Mouse (Mus musculus): Measurements from ENCODE around the gene Tex50. TPM values are rescaled to one million over a fixed set of nuclear protein-coding genes. Genes with fewer than 3 reads are reported as not detected.

Gene Tex50
- total RNA-seq, 2 experiments from 2014 or later = not detected

- DNase-seq (ENCODE audit: low spot score in 2 of 2) = no peak
Observed at GRCm38 (mm10) chr1:161126461-161126860, 32.7 kb downstream of the Tex50 start.

DNA sequence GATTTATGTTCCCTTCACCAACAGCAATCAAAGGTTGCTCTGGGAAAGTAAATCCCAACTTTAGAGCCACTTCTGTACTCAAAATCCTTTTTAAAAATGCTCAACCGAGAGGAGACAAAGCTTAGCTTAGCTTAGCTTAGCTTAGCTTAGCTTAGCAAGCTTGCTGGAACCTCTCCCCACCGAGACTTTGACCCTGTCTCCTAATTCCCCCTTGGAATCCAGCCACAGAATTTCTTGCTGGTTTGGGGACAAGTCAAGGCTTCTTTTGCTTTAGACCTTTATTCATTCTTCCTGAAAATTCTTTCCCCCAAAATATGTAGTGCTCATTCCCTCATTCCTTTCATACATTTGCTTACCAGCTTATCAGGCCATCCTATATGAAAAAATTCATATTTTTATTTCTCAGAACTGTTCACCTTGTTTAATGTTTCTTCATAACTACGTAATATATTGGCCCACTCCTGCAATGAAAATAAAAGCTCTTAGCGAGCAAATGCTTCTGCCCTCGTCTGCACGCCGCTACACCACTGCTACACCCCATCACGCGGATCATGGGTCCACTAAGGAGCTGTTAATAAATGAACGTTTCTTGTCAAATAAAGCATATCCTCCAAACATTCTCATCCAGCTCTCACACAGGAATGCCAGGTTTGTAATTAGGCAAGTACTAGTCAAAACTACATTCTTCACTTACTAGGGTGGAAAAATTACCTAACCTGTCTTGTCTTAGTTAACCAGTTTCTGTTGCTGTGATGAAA lies 36.3 kb downstream of the Tex50 start:
- no peak for DNase-seq (ENCODE audit: low spot score in 2 of 2)

- no peak for DNase-seq (ENCODE audit: low spot score in 2 of 2)
Observed at GRCm38 (mm10) chr1:161114591-161114990, 44.5 kb downstream of the Tex50 start.

DNA sequence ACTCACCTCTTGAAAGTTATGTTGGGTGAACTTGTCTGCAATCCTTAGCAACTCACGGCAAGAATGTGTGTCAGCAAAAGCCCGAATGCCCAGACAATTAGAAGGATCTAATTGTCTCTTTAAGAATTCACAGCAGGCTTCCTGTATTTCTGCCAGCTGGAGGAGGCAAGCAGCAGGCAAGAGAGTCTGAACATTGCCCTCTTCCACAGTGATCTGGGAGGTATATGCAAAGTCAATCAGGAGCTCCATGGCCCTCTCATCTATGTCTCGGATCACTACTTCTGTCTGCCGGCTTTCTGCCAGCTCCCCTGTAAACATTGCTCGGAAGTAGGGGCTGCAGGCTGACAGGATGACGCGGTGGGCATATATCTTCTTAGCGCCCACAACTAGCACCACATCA lies 49.9 kb downstream of the Tex50 start:
- no peak for DNase-seq (ENCODE audit: low spot score in 2 of 2)

Other genes starting within 250 kb of the Tex50 start
- gene Serpinc1, start 180.7 kb downstream of the Tex50 start, total RNA-seq (2021) = 1 to 10 TPM in 1 of 2 experiments, under 1 TPM in 1; 0.80 to 1.7 TPM
- 10 to 100 TPM; 11.1 to 12.9 TPM for gene Zbtb37, start 124.5 kb downstream of the Tex50 start, total RNA-seq (2021)
- 10 to 100 TPM; 24.3 to 27.5 TPM for gene Dars2, start 88.7 kb downstream of the Tex50 start, total RNA-seq (2021)
- gene Cenpl, start 88.6 kb downstream of the Tex50 start, total RNA-seq (2021) = 1 to 10 TPM; 1.8 to 1.9 TPM
- 10 to 100 TPM; 11.7 to 13.6 TPM for gene Klhl20, start 27.8 kb downstream of the Tex50 start, total RNA-seq (2021)
- gene Ankrd45, start 16.6 kb downstream of the Tex50 start, total RNA-seq (2021) = 1 to 10 TPM; 4.7 to 9.2 TPM
- 100 to 1,000 TPM; 307 to 605 TPM for gene Prdx6, start 91.9 kb upstream of the Tex50 start, total RNA-seq (2021)
- gene Tnfsf4, start 236.1 kb upstream of the Tex50 start, total RNA-seq (2021) = not detected